Mouse (Mus musculus) cerebellum, adult 2 months (tissue): ENCODE results near the gene Itln1.

ENCODE experiments used
- CTCF ChIP-seq: fragments of 200-500 bp; IDR thresholded peaks from 2 replicates; pipeline ENCODE4 v1.5.1; 2011; ENCODE audit warnings: low read depth, mild to moderate bottlenecking, control low read depth, low read length, moderate library complexity, borderline replicate concordance; ENCODE audit not compliant: insufficient read depth
- POLR2A ChIP-seq: fragments of 200-500 bp; IDR thresholded peaks from 2 replicates; pipeline ENCODE4 v1.6.1; 2011; ENCODE audit warnings: low read length, control low read depth, borderline replicate concordance; ENCODE audit not compliant: insufficient read depth

- TF ChIP-seq CTCF (no peak), POLR2A (no peak)
Observed at GRCm38 (mm10) chr1:171515039-171515438, 20.1 kb downstream of the Itln1 start.
